Mouse (Mus musculus): ENCODE results near the gene Fndc4.

Gene Fndc4

GRCm38 (mm10) chr5:31295606-31296141, at the start of gene Fndc4:
Gene Fndc4 (minus strand): TSS chr5:31296080.
- no peak for DNase-seq (ENCODE audit: low spot score)

- no peak for DNase-seq (ENCODE audit: low spot score)
Observed at GRCm38 (mm10) chr5:31328255-31328654, 32.4 kb upstream of the Fndc4 start.

GRCm38 (mm10) chr5:31326850-31327249, 31.0 kb upstream of the Fndc4 start:
- peak; percentile 5 for DNase-seq (ENCODE audit: low spot score)

DNA sequence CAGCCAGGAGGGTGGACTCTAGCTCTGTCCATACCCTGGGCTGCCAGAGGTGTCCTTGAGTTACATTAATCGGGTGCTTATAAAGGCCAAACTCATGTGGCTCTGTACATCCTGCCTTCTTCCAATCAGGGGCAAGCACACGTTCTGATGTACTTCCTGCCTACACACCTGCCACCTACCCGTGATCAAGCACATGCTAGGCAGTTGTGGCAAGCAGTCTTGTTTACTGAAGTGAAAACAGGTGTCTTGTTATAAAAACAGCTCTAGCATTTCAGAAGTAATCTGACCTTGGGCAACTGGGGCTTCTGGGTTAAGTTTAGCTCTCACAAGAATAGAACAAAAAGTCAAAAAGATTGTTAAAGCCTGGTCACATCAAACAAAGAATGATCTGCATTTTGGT, 28.2 kb upstream of the Fndc4 start:
- no peak for DNase-seq (ENCODE audit: low spot score)

DNA sequence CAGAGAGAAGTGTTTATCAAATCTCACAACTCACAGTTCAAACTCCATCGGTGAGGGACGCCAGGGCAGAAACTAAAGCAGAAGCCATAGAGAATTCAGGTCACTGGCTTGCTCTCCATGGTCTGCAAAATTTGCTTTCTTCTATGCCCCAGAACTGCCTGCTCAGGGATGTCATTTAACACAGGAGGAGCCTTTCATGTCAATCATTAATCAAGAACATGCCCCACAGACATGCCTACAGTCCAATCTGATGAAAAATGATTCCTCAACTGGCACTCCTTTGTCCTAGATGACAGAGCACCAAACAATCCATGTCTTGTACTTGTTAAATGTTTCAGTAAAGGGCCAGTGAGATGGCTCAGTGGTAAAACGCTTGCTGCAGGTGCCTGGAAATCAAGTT, 26.9 kb upstream of the Fndc4 start:
- no peak for DNase-seq (ENCODE audit: low spot score)

DNA sequence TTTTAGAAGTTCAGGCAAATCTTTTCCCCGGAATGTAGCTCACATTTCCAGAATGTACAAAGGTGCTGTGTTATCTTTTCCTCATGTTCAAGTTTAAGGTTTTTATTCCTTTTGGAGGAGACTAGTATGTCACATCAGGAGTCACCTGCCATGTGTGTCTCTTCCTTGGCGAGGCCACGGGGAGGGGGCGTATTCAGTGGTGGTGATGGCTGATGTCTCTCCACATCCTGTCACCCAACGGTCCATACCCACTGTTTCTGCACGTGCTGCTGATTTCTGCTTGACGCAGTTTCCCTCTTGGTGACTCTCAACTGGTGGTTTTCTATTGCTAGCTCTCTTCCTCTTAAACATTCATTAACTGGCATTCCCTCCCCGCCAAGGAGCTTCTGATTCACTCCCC, 16.9 kb upstream of the Fndc4 start:
- DNase-seq (ENCODE audit: low spot score) = no peak

GRCm38 (mm10) chr5:31303093-31303492, 7.2 kb upstream of the Fndc4 start:
- DNase-seq (ENCODE audit: low spot score) = no peak

DNA sequence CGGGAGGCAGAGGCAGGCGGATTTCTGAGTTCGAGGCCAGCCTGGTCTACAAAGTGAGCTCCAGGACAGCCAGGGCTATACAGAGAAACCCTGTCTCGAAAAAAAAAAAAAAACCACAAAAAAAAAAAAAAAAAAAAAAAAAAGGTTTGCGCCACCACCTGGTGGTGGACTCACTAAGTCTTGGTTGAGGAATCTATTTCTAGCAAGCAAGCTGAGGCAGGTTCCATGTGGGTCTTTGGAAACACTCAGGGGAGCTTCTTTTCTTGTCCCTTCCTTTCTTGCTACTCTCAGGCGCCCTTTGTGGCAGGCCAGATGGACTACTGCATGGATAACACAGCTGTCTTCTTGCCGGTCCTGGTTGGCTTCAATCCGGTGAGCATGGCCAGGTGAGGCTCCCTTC, 6.0 kb upstream of the Fndc4 start:
- DNase-seq (ENCODE audit: low spot score) = no peak

- no peak for DNase-seq (ENCODE audit: low spot score)
Observed at GRCm38 (mm10) chr5:31298486-31298885, 2.6 kb upstream of the Fndc4 start.

GRCm38 (mm10) chr5:31297981-31298380, 2.1 kb upstream of the Fndc4 start:
- no peak for DNase-seq (ENCODE audit: low spot score)

DNA sequence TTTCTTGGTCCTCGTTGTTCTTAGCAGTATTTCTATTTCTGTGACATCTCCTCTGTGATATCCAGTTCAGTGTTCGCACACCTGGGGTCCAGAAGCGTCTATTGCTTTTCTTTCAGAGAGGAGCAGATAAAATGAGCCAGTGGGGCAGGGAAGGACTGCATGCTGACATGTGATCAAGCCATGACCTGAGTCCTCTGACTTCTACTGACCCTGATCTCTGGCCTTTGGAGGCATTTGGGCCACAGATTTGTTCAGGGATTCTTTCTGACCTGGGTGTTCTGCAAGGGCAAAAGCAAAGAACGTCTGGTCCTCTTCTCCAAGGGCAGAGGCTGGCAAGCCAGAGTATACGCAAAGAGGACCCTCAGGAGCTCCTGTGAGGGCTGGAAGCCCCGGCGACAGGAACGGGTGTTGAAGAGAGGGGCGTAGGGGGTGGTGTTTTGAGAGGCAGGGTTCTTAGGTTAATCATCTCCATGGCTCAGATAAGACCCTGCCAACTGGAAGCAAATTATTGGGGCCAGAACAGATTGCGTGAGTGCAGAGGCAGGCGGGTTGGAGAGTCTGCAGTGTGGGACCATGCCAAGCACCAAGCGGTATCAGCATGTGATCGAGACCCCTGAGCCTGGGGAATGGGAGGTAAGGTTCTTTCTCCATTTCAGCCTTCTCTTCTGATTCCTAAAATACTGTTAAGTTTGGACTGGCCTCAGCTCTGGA, 1.3 kb upstream of the Fndc4 start, which contains the start of gene Gckr:
TSS of gene Gckr (plus strand) at position 397 of the 711 bp plus-strand sequence.
- no peak for DNase-seq (ENCODE audit: low spot score)

- DNase-seq (ENCODE audit: low spot score) = no peak
Observed at GRCm38 (mm10) chr5:31294964-31295605, 795 bp downstream of the Fndc4 start.

- DNase-seq (ENCODE audit: low spot score) = no peak
Observed at GRCm38 (mm10) chr5:31291361-31291688, 4.6 kb downstream of the Fndc4 start.

DNA sequence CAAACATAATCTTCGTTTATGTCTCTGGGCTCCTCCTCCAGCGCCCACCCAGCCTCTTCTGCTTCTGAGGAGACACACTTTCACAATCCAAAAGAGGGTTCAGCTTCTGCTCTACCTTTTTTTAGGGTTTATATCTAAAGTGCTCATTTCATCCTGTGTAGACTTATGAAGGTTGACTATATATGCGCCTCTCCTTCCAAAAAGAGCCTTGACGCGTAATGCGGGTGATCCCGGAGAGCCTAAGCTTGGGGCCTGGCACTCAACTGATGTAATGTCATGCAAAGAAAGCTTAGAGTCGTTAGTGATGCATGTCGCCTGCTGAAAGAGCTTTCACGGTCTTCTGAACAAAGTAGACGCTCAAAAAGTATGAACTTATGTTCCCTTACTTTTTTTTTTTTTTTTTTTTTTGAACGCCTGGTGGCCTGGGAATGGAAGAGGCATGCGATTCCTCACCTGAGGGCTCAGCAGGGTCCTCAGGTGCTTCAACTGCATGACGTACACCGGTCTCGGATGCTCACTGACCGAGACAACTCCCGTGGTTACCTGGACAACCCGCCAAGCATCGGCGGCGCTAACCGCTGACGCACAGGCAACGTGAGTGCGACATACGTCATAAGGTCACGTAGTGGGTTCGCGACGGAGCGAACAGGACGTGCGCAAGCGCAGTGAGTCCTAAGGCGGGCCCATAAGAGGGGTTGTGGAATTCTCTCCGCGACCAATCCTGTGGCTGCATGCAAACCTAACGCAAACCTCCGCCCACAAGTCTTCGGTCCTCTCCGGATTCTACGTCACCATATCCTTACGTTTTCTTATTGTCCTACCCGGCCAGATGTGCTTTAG, 5.1 kb downstream of the Fndc4 start, which contains the start of gene Ift172:
TSS of gene Ift172 (minus strand) at position 596 of the 840 bp plus-strand sequence.
- DNase-seq (ENCODE audit: low spot score) = peak; percentile 88

GRCm38 (mm10) chr5:31289626-31290230, 6.2 kb downstream of the Fndc4 start:
- DNase-seq (ENCODE audit: low spot score) = no peak

DNA sequence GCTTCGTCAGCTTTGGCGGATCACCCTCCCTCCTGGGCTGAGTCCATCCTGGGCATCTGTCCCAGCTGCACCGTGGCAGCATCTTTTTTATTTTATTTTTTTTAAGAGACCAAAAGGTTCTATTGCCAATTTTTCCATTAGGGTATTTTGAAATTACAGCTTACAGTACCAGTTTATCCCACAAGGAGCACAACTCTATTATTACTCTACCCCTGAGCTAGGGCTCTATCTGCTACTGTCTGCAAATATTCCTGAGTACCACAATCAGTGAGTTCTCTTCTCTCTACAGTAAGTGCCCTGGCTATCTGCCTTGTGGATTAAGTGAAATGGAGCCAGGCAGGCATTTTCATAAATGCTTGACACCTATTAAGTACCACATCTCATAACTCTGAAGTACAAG, 7.2 kb downstream of the Fndc4 start:
- DNase-seq (ENCODE audit: low spot score) = no peak

- peak; percentile 13 for DNase-seq (ENCODE audit: low spot score)
Observed at GRCm38 (mm10) chr5:31288225-31288624, 7.7 kb downstream of the Fndc4 start.

- DNase-seq (ENCODE audit: low spot score) = no peak
Observed at GRCm38 (mm10) chr5:31279245-31279988, 16.5 kb downstream of the Fndc4 start.

- DNase-seq (ENCODE audit: low spot score) = no peak
Observed at GRCm38 (mm10) chr5:31273018-31273417, 22.9 kb downstream of the Fndc4 start.

DNA sequence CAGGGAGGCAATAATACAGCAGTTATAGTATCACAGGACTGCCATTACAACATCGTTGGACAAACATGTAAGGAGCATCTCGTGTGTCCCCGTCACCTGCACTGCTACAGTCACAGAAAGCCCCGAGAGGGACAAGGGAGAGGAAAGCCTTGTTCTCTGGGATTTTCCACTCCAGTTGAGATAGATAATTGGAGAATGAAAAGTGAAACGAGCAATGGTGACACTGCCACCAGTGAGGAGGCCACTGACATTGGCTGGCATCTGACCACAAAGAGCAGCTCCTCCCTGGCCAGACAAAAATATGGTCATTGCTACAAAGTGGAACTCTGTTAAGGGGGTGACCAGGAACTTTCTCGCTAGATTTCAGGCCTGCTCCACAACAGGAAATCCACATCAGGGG, 28.2 kb downstream of the Fndc4 start:
- DNase-seq (ENCODE audit: low spot score) = no peak

GRCm38 (mm10) chr5:31266101-31266500, 29.8 kb downstream of the Fndc4 start:
- no peak for DNase-seq (ENCODE audit: low spot score)
